Mouse (Mus musculus) cerebellum, postnatal 4 days (tissue): ENCODE data around the gene Cdkn1a.
A peak's percentile ranks its signal among the peaks of the same experiment; 100 is the strongest.
"Not testable (repeated sequence)": the region's sequence is repeated elsewhere in the genome, so short reads cannot be mapped to it uniquely, and the experiment has no call there.

Source experiments
- DNase-seq, 2 experiments: peaks; one replicate each; pipeline ENCODE4 v3.0.0; 2022; ENCODE audit warnings: low spot score in 2 of 2, mixed read lengths in 1 of 2

Gene Cdkn1a

DNA sequence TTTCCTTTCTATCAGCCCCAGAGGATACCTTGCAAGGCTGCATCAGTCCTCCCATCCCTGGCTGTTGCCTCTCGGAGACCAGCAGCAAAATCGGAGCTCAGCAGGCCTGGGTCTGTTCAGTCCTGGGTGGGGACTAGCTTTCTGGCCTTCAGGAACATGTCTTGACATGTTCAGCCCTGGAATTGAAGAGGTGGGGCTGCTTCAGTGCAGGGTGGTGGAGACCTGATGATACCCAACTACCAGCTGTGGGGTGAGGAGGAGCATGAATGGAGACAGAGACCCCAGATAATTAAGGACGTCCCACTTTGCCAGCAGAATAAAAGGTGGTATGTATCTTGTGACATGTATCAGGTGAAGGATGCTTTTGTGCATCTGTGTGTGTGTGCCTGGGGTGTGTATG, at the start of gene Cdkn1a:
TSS of gene Cdkn1a (plus strand) at position 201 of the 400 bp plus-strand sequence.
- DNase-seq: no peak

DNA sequence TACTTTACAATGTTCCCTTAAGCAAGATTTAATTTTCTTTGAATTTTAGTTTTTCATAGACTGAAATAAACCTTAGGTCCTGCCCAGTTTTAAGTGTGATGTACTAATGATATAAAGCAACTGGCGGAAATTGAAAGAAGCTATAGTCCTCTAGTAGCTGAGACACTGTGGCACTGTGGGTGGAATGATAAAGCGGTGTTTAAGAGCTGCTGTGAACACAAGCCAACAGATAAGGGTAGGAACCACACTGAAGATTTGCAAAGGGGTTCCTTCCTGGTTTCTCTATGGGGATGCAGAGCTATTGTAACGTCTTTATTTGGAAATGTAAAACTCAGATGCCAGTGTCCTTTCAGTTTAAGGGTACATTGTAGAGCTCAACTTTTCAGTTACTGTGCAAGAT, 49.1 kb upstream of the Cdkn1a start:
- DNase-seq: not testable (repeated sequence)

DNA sequence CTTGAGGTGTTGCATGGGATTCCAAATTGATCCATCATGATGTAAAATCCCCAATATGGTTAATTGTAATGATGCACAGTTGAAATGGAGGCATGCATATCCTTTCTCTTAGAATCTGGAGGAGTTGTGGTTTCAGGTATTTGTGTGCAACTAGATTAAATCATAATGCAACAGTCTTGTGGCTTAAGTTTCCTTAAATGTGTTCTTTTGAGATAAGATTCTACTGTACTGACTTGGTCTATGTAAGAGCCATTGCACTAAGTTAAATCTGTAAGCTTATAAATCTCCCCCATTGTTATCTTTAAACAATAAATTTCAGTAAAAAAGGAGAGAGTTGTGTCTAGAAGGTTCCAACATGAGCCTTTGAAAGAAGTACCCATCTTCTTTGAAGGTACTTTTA, 48.2 kb upstream of the Cdkn1a start:
- DNase-seq: no peak

DNA sequence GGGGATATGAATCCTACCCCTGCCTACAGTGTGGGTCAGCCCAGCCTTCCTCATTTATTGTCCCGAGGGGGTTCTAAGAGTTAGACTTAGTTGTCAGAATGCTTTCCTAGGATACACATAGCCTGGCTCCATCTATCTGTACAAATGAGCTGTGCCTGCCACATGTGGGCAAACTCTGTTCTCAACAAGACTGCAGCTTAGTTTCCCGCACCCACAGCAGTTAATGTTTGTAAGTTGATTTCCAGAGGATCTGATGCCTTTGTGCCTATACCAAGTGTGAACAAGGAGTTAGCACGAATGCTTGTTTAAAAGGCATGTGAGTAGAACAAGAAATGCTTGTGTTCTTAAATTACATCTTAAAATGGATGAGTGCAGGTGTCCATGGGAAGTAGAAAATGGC, 47.2 kb upstream of the Cdkn1a start:
- no peak for DNase-seq

DNA sequence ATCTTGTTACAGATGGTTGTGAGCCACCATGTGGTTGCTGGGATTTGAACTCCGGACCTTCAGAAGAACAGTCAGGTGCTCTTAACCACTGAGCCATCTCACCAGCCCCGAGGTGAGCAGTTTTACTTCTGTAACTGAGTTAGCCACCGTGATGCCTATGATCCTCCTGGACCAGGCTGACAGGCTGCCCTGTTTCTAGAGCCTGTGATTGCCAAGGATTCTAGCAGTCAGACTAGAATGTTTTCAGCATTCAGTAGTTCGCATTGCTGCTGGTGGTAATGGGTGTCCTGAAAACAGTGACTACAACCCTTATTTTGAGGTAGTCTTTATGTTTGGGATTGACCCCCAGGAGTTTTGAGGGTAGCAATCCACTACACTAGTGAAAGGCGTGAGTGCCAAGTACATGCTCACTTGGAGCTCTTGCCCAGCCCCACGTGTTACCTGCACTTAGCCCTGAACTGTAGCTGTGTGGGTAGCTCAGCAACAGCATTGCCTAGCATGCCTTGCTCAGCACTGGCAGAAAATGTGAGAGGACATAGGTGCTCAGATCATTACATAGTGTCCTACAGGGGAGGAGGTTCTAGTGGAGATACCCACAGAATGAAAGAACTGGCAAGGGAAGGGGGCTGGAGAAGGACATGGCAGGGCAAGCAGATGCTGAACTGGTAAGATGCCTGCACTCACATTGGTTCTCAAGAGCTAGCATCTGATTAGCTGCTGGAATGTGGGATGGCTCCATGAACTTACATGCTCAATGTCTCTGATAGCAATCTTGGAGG, 46.4 kb upstream of the Cdkn1a start:
- no peak for DNase-seq

DNA sequence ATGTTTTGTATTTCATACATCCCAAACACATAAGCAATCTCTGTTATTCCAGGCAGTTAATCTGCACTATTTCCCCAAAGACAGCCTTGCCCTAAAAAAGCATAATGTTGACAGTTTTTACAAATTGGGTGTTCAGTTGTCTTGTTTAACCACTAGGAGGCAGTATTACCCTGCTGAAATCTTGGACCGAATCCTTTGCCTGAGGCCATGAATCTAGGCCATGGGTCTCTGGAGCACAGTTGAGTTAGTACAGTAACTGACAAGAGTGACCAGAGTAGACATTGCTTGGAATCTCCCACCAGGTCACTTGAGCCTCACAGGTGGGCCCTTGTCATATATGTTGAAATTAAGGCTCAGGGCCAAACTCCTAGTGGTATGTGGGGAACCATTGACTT, 45.9 kb upstream of the Cdkn1a start:
- no peak for DNase-seq

DNA sequence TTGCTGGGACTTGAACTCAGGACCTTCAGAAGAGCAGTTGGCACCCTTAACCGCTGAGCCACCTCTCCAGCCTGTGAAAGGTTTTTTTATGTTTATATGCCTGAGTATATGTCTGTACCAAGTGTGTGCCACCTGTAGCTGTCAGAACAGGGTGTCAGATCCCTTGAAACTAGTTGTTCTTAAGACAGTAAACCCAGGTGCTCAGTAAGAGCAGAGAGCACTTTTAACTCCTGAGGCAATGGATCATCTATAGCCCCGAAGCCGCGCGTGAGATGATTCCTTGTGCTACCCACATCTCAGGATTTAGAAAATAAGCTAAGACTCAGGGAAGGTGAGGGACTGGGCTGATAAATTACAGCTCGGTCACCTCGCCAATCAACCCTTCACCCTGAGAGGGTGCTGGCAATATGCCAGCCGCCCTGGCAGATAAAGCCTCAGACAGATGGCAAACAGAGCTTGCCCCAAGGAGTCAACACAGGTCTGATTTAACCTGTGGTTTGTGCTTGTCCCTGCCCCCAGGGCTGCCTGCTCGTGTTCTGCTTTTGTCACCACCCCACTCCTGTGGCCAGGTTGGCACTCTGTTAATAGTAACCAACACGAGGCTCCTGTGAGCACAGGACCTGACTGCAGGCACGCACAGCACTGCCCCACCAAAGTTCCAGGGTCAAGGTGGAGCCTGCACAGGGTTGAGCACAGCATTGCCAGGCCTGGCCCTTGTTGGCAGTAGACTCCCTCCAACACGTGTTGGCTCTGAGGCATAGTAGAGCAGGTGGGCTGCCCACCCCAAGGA, 44.8 kb upstream of the Cdkn1a start:
- DNase-seq: peak in 1 of 2 experiments; percentile 54

DNA sequence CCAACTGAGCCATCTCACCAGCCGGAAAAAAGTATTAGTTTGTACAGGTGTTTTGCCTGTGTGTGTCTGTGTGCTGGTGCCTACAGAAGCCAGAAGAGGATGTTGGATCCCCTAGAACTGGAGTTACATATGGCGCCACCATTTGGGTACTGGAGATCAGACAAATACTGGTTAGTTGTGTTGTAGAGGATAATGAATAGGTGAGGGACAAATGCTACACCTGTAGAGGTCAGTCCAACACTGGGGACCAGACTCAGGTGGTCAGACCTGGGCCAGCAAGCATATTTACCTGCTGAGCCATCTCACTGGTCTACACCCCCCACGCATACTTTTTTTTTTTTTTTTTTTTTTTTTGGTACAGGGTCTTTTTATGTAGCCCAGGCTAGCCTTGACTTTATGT, 43.9 kb upstream of the Cdkn1a start:
- DNase-seq: no peak

DNA sequence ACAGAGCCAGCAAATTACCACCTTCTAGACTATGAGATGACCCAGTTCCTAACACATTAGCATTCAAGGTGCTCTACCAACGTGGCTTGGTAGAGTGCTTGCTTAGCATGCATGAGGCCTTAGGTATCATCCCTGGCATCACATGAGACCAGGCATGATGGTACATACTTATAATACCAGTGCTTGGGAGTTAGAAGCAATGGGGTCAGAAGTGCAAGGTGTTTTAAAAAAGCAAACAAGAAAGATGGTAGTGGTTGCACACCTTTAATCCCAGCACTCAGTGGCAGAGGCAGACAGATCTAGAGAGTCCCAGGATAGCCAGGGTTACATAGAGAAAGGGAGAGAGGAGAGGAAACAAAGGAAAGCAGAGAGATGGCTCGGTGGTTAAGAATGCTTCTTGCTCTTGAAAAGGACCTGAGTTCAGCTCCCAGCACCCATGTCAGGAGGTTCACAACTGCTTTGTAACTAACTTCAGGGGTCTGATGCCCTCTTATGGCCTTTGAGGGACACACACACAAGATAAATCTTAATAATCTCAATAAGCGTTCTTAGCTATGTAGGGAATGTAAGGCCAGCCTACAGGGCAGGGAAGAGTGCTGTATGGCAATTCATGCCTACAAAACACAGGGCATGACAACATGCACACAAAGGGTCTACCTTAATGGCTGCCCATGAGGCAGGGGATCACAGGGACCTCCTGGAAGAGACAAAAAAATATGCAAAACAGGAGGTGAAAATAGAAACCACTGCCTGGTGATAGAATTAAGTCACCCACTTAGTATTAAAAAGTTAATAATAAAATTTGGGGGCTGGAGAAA, 42.9 kb upstream of the Cdkn1a start:
- no peak for DNase-seq

DNA sequence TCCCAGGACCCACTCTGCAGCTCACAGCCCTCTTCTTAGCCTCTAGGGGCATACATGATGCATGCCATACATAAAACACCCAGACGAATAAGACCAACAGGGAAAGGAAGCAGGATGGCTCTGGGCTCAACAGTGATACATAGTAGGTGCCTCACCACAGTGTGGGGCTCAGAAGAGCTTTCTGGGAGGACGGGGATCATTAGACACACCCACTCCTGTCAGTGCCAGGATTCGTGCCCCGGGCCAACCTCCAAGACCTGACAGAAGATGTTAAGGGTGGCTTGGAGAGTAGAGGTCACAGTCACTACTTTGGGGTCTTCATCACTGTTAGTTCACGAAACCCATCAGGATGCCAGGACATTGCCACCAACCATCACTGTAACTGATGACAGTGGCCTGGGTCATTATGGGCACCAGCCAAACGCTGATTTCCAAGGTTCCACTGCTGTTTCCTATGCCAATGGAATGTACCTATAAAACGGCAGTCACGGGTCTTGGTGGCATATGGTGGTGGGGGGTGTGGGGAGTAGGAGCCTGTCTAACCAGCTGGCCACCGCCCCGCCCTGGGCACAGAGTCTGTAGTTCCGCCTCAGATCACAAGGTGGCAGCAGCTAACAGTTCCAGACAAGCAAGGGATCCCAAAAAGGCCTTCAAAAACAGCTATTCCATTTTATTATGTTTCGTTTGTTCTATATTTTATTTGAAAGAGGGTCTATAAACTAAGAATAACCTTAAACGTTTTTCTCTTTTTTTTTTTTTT, 41.8 kb upstream of the Cdkn1a start:
- peak; percentile 90 to 95 for DNase-seq

DNA sequence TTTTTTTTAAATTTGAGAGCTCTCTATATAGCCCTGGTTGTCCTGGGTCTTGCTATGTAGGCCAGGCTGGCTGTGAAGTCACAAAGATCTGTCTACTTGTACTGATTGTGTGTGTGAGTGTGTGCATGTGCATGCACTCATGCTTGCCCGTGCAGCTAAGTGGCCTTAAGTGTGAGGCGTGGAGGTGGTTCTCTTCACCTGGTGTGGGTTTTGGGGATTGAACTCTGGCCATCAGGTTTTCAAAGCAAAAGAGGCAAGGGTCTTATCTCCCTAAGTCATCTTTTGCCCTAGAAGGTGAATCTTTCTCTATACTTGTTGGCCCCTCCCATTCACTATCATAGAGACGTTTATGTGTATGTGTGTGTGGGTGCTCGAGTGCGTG, 41.3 kb upstream of the Cdkn1a start:
- no peak for DNase-seq

DNA sequence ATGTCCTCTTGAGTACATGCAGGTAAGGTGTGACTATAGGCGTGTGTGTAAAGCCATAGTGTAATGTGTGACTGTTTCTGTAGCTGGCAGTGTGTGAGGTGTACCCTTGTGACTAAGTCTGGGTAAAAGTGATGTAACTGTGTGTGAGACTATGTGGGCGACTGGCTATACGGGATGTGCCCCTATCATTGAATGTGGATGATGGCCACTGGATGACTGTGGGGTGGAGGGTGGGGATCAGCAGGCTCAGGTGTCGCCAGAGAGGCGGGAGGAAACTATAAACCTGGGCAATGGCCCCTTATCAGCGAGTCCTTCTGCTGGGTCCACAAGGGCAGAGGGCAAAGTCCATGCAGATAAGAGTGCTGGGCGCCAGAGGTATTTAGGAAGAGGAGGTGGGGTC, 40.9 kb upstream of the Cdkn1a start:
- no peak for DNase-seq

DNA sequence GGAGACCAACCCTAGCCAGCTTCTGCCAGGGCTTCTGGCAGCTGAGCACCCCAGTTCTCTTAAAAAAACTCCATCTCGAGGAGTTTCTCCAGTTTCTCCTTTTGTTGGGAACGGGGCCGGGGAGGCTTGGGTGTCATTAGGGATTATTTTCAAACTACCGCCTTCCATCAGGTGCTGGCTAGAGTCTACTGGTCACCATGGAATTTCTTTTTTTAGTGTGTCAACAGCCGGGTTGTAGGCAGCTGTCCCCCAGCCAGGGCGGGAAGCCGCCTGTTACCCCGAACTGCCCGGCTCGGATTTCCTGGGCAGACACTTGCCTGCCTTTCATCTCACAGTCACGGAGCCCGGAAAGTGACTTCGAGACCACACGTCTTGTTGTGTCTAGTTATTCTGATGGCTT, 40.0 kb upstream of the Cdkn1a start:
- no peak for DNase-seq

DNA sequence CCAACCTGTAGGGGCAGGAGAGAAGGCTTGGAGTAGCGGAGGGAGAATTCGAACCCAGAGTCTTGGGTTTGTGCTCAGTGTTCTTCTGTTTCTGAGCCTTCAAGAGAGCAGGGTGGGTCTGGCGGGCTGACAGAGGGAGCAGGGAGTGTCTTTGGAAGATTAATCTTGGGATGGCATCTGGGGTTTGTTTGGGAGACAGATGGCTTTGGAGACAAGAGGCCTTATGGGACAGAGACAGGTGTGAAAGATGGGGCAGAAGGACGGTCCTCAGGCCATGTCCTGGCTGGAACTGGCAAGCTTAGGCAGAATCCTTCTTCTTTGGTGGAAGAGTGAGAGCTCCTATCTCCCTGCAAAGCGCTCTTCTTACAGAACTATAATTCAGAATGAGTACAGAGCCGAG, 37.7 kb upstream of the Cdkn1a start:
- DNase-seq: no peak

DNA sequence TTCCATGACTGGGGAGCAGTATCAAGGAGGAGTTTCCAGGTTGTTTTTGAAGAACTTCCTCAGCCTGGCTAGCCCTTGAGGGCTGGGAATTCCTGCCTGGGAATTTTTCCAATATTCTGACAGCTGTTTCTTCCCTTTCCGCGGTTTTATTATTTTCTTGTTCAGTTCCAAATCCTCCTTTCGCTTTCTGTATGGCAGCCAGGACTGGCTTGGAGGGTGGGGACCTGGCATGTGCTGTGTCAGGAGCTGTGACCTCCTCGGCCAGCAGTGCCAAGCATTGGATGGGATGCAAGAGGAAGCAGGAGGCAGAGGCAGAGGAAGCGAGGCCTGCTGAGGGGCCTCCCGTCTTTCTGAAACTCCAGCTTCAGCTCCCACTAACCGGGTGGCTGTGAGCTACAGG, 36.9 kb upstream of the Cdkn1a start:
- DNase-seq: no peak

DNA sequence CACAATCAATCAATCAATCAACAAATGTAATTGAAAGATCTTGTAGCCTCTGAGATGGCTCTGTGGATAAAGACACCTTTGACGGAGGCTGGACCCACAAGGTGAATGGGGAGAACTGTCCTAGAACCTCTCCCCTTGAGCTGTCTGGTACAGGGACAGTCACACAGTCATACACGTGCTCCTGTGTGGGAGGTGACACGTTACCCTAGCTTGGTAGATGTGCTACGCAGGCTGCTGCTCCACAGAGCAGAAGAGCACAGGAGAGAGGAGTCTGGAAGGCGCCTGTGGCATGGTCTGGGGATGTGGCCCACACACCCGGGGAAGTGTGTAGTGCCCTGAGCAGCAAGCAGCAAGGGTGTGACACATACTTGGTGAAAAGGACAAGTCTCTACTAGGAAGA, 36.3 kb upstream of the Cdkn1a start:
- DNase-seq: no peak

DNA sequence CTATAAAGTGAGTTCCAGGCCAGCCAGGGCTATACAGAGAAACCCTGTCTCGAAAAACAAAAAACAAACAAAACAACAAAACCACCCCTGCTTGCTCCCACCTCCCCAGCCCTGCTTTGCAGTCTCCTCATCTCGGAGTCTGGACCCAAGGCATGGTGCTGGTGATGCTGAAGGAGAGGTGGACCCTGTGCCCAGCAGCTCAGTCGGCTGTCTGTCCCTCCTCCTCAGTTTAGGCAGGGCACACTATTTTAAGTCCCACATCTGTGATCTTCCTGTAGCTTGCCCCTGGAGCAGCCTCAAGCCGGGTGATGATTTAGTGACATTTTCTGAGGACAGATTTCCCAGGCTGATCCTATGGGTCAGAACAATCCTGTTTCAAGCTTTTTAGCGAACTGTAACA, 35.2 kb upstream of the Cdkn1a start:
- no peak for DNase-seq

DNA sequence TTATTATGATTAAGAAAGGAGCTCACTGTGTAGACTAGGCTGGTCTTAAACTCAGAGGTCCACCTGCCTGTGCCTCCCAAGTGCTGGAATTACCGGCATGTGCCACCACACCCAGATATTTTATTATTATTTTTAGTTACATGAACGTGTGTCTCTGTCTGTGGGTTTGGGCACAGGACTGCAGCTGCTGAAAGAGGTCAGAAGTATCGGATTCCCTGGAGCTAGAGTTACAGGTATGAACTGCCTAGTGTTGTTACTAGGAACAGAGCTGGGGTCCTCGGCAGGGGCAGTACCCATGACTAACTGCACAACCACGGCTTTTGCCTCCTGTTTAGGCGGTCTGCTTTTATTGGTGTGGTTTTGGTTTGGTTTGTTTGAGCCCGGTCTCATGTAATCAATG, 34.6 kb upstream of the Cdkn1a start:
- DNase-seq: no peak

DNA sequence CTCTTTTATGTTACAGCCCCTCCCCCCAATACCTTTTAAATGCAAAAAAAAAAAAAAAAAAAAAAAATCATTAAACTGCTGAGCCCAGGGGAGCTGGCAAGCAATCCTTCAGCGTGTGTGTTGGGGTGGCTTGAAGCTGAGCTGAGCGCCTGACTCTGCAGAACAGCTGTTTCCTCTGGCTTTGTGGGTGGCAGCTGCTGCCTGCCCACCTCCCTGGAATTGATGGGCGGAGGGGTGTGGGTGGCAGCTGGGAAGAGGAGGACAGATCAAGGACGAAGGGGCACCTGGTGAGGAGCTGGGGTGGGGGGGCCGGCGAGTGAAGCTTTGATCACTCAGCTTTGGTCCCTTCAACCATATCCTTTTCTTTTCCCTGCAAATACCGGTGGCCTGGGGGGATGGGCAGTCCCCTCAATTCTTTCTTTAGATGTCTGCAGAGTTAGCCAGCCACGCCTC, 34.1 kb upstream of the Cdkn1a start:
- DNase-seq: no peak

DNA sequence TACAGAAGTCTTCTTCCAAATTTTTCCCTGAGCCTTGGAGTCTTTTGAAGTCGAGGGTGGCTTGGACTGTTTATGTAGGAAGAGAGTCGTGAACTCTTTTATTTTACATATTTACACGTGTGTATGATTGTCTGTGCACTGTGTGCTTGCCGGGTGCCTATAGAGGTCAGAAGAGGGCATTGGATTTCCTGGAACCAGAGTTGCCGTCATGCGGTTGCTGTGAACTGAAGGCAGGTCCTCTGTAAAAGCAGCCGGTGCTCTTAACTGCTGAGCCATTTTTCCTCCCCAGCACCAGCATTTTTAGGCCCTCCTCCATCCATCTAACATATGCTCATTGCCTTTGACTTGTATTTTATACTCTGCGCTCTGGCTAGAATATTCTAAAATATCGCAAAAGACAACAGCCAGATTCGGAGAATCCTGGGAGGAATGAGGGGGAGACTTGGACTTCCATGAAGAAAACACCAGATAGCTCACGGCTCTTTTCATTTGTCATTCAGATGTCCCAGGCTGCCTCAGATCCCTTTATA, 33.4 kb upstream of the Cdkn1a start:
- DNase-seq: no peak

DNA sequence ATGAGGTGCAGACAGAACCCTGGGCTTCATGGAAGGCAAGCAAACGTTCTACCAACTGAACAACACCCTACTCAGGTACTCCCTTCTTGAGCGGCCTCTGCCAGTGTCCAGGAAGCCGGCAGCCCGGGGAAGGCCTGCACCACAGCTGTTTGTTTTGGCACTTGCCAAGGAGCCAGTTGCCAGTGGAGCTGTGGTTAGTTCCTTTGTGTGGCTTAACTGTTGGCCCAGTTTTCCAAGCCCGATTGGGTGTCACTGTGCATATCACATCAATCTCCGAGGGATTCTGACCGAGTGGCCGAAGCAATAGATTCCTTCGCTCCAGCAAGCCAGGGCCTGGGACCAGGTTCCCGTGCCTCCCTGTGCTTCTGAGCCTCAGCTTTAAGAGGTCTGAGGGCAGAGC, 32.8 kb upstream of the Cdkn1a start:
- no peak for DNase-seq
